Mouse (Mus musculus) megakaryocyte, embryonic 14.5 days (primary cell): ENCODE data around the gene Hfe2. TPM values are rescaled to one million over a fixed set of nuclear protein-coding genes. Genes with fewer than 3 reads are reported as not detected.

Experiments used
- H3K27me3 ChIP-seq: replicated peaks from 2 replicates; pipeline ENCODE3; 2012; ENCODE audit warnings: inconsistent platforms
- H3K36me3 ChIP-seq: replicated peaks from 2 replicates; pipeline ENCODE3; 2012; ENCODE audit warnings: low read length, inconsistent platforms, mixed read lengths
- H3K4me1 ChIP-seq: 2 replicates; pipeline ENCODE4 v1.6.1; 2012; ENCODE audit warnings: inconsistent platforms
- H3K4me3 ChIP-seq: replicated peaks from 2 replicates; pipeline ENCODE3; 2012; ENCODE audit warnings: moderate library complexity, mild to moderate bottlenecking, inconsistent platforms
- H3K9me3 ChIP-seq: 2 replicates; pipeline ENCODE4 v1.6.1; 2012; ENCODE audit warnings: inconsistent platforms
- FLI1 ChIP-seq: IDR thresholded peaks from 2 replicates; pipeline ENCODE4 v1.6.1; 2012; ENCODE audit warnings: low read length, inconsistent platforms, mixed read lengths
- GATA1 ChIP-seq: IDR thresholded peaks from 3 replicates; pipeline ENCODE4 v1.6.1; 2012; ENCODE audit warnings: mixed read lengths, low read length, inconsistent platforms, borderline replicate concordance
- polyA plus RNA-seq: library from polyadenylated mRNA; stranded (reverse); fragments of >175 nt; gene quantifications from 2 replicates; pipeline ENCODE4 v1.2.3, GENCODE M21; 2012; ENCODE audit warnings: low replicate concordance; ENCODE audit not compliant: insufficient read depth

Hfe2 gene
- polyA plus RNA-seq, 1 experiment, result 21.2 TPM

DNA sequence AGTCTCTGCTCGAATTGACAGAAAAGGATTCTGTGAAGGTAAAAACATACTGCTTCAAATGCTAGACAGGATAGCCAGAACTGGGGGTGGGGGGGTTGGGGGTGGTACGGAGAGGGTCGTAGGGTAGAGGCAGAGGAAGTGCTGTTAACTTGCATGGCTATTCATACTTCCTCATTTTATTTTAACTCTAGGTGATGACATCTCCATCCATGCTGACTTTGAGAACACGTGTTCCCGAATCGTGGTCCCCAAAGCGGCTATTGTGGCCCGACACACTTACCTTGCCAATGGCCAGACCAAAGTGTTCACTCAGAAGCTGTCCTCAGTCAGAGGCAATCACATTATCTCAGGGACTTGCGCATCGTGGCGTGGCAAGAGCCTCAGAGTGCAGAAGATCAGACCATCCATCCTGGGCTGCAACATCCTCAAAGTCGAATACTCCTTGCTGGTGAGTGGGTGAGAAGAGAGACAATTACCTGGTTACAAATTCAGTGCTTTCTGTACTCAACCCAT is 34.5 kb downstream of the Hfe2 start:
- TF ChIP-seq FLI1 (no peak), GATA1 (no peak)
- Histone ChIP-seq H3K27me3 (no peaks in the 10 kb centered on the region), H3K4me1 (peaks cover 57% of the 10 kb centered on the region)

GRCm38 (mm10) chr3:96559911-96560850 is 35.2 kb downstream of the Hfe2 start:
- no peak for TF ChIP-seq GATA1
- no peak for TF ChIP-seq FLI1
- no peaks in the 10 kb centered on the region for H3K9me3 ChIP-seq
- H3K36me3 ChIP-seq, result peaks cover 40% of the 10 kb centered on the region
- peaks cover 64% of the 10 kb centered on the region for H3K4me1 ChIP-seq
- H3K27me3 ChIP-seq, result no peaks in the 10 kb centered on the region
- H3K4me3 ChIP-seq, result peak overlapping the region; percentile 96

More for the DNA sequence above, 34.5 kb downstream of the Hfe2 start:
- H3K4me3 ChIP-seq, result peak overlapping the region; percentile 96
- H3K36me3 ChIP-seq, result peaks cover 40% of the 10 kb centered on the region
- H3K9me3 ChIP-seq, result no peaks in the 10 kb centered on the region

- Histone ChIP-seq H3K4me1 (peaks cover 67% of the 10 kb centered on the region), H3K27me3 (no peaks in the 10 kb centered on the region), H3K36me3 (peaks cover 40% of the 10 kb centered on the region), H3K4me3 (peak overlapping the region; percentile 96), H3K9me3 (no peaks in the 10 kb centered on the region)
- TF ChIP-seq FLI1 (no peak), GATA1 (no peak)
Measured at GRCm38 (mm10) chr3:96560881-96561668, 36.1 kb downstream of the Hfe2 start.

GRCm38 (mm10) chr3:96561946-96562681 is 37.1 kb downstream of the Hfe2 start:
- H3K4me3 ChIP-seq, result peak overlapping the region; percentile 82
- peaks cover 4% of the 10 kb centered on the region; the same call in 1 of the 2 replicates for H3K9me3 ChIP-seq
- H3K27me3 ChIP-seq, result no peaks in the 10 kb centered on the region
- peaks cover 73% of the 10 kb centered on the region for H3K4me1 ChIP-seq
- TF ChIP-seq GATA1 (no peak), FLI1 (no peak)
- H3K36me3 ChIP-seq, result peaks cover 40% of the 10 kb centered on the region

DNA sequence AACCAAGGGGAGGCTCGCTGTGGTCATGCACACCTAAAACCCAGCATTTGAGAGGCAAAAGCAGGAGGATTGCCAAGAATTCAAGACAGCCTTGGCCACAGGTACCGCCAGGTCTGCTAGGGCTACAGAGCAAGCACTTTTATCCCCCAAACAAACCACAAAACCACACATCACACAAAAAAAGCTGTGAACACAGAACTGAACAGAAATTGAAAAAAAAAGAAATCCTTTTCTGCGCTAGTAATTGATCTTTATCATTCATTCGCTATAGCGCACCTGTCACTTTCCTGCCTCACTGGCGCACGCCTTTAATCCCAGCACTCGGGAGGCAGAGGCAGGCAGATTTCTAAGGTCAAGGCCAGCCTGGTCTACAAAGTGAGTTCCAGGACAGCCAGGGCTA is 38.3 kb downstream of the Hfe2 start:
- TF ChIP-seq GATA1 (no peak), FLI1 (no peak)

DNA sequence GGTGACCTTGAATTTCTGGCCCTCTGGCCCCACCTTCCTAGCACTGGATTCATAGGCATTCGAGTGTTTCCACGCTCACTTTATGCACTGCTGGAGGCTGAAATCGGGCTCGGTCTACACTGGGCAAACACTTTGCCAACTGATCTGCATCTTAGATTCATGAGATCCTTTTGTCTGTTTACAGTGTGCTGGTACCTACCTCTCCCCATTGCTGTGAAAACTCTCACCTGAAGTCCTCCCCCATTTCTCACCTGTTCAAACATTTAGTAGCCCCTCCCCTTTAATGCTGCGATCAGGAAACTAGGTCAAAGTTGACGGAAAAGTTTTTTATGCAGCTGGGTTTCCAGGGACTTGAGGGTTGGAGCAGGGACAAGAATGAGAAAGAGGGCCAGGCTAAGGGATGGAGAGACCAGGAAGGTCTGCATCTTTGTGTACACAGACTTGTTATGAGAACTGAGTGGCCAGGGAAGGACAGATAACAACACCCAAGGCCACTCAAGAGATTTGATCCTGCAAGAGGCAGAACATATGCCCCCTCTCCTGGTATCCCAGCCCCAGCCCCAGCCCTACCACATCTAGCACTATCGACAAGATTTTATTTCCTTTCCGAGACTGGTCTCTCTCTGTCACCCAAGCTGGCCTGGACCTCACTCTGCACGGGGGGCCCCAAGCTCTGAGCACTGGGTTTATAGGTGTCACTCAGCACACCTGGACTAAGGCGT is 39.1 kb downstream of the Hfe2 start:
- peaks cover 4% of the 10 kb centered on the region; the same call in 1 of the 2 replicates for H3K9me3 ChIP-seq
- TF ChIP-seq FLI1, result no peak
- no peak for TF ChIP-seq GATA1
- H3K27me3 ChIP-seq, result peaks cover 1% of the 10 kb centered on the region
- peak overlapping the region; percentile 85 for H3K4me3 ChIP-seq
- peaks cover 30% of the 10 kb centered on the region for H3K36me3 ChIP-seq
- H3K4me1 ChIP-seq, result peaks cover 74% of the 10 kb centered on the region

More for the DNA sequence above, 38.3 kb downstream of the Hfe2 start:
- peaks cover 74% of the 10 kb centered on the region for H3K4me1 ChIP-seq
- peaks cover 38% of the 10 kb centered on the region for H3K36me3 ChIP-seq
- peaks cover 4% of the 10 kb centered on the region; the same call in 1 of the 2 replicates for H3K9me3 ChIP-seq
- H3K27me3 ChIP-seq, result peaks cover 1% of the 10 kb centered on the region
- peak overlapping the region; percentile 64 for H3K4me3 ChIP-seq

DNA sequence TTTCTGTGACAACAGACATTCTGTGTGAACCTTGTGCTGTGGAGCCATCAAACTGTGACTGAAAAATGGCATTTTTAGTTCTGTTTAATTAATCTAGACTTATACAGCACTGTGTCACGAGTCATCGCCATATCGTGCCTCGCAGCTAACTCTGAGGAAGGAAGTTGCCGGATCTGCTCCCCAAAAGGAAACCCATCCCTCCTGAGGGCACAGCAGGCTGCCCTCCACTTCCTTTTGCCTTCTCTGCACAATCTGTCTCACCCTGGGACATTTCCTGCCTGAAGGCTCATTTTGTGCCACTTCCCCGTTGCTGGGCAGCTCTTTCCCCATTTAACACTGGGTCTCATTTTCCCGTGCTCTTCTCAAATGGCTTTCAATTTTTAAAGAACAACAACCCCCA is 39.7 kb downstream of the Hfe2 start:
- H3K4me3 ChIP-seq, result peak overlapping the region; percentile 85
- H3K36me3 ChIP-seq, result peaks cover 25% of the 10 kb centered on the region
- H3K27me3 ChIP-seq, result peaks cover 5% of the 10 kb centered on the region
- H3K4me1 ChIP-seq, result peaks cover 72% of the 10 kb centered on the region
- H3K9me3 ChIP-seq, result peaks cover 4% of the 10 kb centered on the region; the same call in 1 of the 2 replicates
- TF ChIP-seq GATA1, result peak; percentile 47; the same call in 1 of the 3 replicates
- peak; percentile 92 for TF ChIP-seq FLI1

GRCm38 (mm10) chr3:96565105-96565504 is 40.1 kb downstream of the Hfe2 start:
- TF ChIP-seq FLI1 (no peak), GATA1 (no peak)
- Histone ChIP-seq H3K9me3 (peaks cover 4% of the 10 kb centered on the region; the same call in 1 of the 2 replicates), H3K36me3 (peaks cover 20% of the 10 kb centered on the region), H3K4me3 (peak overlapping the region; percentile 42), H3K4me1 (peaks cover 72% of the 10 kb centered on the region), H3K27me3 (peaks cover 8% of the 10 kb centered on the region)
